Mouse (Mus musculus) embryo, embryonic 11 days (tissue): ENCODE data around the gene Fut1.

Experiments used
- DNase-seq: peaks from one replicate; pipeline ENCODE4 v3.0.0-alpha.2; 2015

Gene Fut1

GRCm38 (mm10) chr7:45617042-45617695 lies at the start of gene Fut1:
Fut1 (plus strand) TSS chr7:45617289.
- no peak for DNase-seq

DNA sequence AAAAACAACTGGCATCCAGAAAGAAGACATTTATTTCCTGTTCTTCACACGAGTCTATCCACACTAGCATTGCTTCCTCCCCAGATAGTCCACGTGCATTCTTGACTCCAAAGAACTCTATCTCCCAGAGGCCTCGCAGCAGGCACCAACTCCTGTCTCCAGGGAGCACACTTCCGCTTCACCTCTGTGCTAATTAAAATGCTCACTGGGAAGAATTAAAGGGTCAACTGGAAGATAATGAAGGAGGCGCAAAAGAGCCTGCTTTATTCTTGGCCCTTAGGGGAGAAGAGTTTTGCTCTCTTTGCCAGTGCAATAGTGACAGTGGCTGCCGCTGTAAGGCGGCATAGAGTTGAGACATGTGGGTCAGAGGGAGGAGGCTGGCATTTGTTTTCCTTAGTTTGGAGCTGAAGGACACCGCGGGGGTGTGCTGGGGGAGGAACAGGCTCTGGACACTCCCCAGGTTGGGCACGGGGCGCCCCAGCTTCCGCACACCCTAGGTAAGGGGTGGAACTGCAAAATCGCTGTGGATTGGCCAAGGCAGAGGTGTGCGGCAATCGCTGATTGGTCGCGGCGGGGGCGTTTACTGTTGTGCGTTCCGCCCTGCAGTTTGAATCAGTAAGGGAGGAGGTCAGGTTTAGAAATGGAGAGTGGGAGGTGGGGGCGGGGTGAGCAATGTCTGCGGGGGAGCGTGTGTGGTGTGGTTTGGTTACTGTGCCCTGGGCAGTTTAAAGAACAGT lies 49.1 kb upstream of the Fut1 start:
- peak; percentile 96 for DNase-seq

GRCm38 (mm10) chr7:45568601-45569473 lies 48.3 kb upstream of the Fut1 start:
- no peak for DNase-seq

GRCm38 (mm10) chr7:45570103-45570741 lies 46.9 kb upstream of the Fut1 start, which contains the start of gene Bcat2:
Bcat2 (plus strand) TSS chr7:45570153.
- peak; percentile 88 for DNase-seq

DNA sequence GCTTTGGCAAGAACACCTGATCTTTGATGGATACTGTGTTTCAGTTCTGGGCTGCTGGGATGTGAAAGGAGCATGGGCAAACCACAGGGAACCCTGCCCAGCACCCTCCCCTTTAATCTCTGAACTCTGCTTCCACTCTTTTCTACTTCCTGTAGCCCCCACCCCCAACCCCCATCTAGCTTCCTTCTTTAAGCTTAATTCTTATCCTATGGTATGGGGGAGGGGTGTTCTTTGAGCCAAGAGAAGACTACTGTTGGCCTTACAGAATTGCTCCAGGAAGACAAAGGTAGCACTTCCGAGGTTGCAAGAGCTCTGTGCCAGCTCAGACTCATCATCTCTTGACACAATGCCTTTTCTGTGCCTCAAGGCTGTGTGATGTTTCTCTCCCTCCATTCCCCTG lies 45.1 kb upstream of the Fut1 start:
- DNase-seq = no peak

DNA sequence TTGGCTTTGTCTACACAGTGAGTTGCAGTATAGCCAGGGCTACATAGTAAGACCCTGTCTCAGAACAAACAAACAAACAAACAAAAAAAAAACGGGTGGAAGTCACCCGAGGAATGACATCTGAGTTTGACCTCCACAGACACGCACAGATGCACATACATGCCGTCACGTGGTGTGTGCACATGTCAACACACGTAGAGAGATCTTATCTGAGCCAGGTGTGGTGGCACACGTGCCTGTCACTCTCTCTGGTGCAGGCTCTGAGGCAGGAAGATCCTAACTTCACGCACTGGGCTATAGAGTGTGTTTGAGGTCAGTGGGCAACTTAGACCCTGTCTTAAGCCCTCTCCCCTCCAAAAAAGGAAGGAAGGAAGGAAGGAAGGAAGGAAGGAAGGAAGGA lies 43.1 kb upstream of the Fut1 start:
- DNase-seq = no peak

DNA sequence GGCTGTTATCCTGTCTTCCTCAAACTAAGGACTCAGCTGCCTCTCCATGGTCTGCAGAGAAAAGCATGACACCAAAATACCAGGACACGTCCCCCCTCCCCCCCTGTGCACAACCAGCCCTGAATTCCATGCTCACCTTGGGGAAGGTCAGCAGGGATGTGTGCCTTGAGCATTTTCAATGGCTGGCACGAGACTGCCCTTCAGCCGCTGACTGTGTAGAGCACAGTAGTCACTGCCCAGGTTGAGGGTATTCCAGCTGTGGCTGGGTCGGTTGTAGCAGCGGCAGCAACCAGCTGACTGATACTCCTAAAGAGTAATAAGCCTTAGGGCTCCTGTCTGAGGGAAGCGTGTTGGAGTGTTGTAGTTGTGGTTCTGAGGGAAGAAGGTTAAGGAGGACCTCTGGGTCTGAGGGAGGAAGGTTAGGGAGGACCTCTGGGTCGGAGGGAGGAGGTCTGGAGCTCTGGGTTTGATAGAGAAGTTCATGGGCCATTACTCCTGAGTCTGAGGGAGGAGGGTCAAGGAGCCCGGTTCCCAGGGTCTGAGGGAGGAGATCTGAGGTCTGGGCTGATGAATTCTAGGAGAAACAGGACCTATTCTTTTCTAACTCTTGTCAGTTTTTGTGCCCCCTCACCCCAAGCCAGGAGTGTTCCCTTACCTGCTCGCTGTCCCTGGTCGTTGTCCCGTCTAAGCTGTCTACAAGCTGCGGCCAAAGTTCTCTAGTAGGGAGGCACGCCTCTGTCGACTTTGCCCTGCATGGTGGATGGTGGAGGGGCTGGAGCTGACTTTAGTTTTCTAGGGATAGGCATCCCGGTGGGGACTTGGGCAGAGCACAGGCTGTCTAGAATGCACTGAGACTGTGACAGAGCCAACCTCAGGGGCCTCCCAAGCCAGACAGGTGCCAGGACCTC lies 42.4 kb upstream of the Fut1 start:
- DNase-seq = no peak

- no peak for DNase-seq
These were observed 31.2 kb upstream of the Fut1 start for GRCm38 (mm10) chr7:45585923-45586322.

GRCm38 (mm10) chr7:45587631-45588592 lies 29.2 kb upstream of the Fut1 start:
- DNase-seq = no peak

DNA sequence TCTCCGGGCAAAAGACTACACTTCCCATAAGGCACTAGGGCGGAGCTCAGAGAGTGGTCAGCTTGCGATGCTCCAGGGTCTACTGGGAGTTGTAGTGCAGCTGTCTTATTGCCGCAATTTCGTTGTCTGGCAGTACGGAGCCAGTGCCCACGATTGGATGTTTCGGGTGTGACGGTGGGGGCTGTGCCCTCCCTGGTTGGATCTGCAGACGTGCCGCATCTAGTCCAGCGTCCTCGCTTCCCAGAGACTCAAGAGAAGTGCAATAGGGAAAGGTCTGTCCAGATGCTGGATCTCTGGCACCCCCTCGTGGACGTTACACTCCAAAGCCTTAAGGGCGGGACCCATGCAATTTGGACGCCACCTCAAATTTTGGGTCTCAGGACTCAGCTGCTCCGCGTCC lies 27.9 kb upstream of the Fut1 start:
- peak; percentile 94 for DNase-seq

DNA sequence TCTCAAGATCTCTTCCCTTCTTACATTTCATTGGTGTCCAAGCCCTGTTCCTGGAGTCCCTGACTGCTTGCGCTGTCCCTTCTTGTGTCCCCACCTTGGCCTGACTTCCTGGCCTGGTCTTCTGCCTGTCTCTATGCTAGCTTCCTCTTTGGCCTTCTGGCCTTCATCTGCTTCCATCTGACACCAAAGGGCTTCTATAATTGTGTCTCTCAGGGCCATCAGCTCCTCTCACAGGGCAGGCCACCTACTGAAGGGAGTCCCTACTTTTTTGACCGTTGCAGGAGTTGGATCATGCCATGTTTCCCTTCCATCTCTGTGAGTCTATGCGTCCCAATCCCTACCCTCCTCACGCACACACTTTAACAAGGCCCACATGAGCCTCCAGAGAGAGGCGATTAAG lies 27.2 kb upstream of the Fut1 start:
- no peak for DNase-seq

DNA sequence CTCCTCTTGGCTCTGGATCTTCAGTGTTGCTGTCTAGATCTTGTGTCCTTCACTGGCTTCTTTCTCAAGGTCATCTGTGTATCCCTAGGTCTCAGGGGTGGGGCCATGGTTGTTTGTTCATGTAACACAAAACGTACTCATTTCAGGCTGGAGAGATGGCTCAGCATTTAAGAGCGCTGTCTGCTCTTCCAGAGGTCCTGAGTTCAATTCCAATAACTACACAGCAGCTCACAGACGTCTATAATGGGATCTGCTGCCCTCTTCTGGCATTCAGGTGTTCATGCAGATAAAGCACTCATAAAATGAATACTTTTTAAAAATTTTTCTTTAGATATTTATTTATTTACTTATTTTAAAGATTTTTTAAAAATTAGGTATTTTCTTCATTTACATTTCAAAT lies 26.2 kb upstream of the Fut1 start:
- peak; percentile 29 for DNase-seq

GRCm38 (mm10) chr7:45591880-45592279 lies 25.2 kb upstream of the Fut1 start:
- DNase-seq = no peak

DNA sequence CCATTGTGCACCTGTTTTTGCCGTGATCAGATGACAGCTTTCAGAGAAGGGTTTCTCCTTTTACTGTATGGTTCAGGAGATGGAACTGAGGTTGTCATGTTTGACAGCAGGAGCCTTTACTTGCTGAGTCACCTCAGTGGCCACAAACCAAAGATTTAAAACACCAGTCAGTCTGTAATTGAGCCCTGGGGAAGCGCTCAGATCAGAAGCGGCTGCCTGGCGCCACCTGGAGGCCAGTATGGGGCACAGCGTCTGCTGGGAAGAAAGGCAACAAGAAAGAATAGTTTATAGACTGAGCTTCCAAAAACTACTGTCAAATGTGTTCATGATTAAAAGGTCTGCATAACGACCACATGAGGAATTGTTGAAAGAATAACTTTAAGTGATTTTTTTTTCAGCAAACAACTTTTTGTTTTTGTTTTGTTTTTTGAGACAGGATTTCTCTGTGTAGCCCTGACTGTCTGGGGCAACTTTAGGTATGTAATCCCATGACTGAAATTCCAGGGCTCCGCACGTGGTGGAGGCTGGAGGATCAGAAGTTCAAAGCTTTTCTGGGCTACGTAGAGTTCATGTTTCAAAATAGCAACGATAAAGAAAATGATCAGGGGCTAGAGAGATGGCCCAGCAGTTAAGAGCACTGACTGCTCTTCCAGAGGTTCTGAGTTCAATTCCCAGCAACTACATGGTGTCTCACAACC lies 23.8 kb upstream of the Fut1 start:
- peak; percentile 78 for DNase-seq

GRCm38 (mm10) chr7:45595176-45595575 lies 21.9 kb upstream of the Fut1 start:
- DNase-seq = no peak

- DNase-seq = no peak
These were observed 21.0 kb upstream of the Fut1 start for GRCm38 (mm10) chr7:45596107-45596506.

- no peak for DNase-seq
These were observed 20.1 kb upstream of the Fut1 start for GRCm38 (mm10) chr7:45597013-45597412.

GRCm38 (mm10) chr7:45597527-45597926 lies 19.6 kb upstream of the Fut1 start:
- no peak for DNase-seq

GRCm38 (mm10) chr7:45598960-45599879 lies 17.9 kb upstream of the Fut1 start:
- DNase-seq = no peak
